Mouse (Mus musculus) gastrocnemius, adult 8-10 months (tissue): Measurements from ENCODE around the gene Rpap1. TPM values are rescaled to one million over a fixed set of nuclear protein-coding genes. Genes with fewer than 3 reads are reported as not detected.
A peak's percentile ranks its signal among the peaks of the same experiment; 100 is the strongest.

ENCODE experiments used
- DNase-seq, 2 experiments: peaks; one replicate each; pipeline ENCODE4 v3.0.0; 2022; ENCODE audit warnings: low spot score in 2 of 2
- total RNA-seq, 4 experiments: library from RNA; stranded (reverse); gene quantifications; 2 replicates each; pipeline ENCODE4 v1.2.4; 2022

Gene Rpap1
- total RNA-seq: 10 to 100 TPM; 14.2 to 17.0 (median 16.2) TPM

DNA sequence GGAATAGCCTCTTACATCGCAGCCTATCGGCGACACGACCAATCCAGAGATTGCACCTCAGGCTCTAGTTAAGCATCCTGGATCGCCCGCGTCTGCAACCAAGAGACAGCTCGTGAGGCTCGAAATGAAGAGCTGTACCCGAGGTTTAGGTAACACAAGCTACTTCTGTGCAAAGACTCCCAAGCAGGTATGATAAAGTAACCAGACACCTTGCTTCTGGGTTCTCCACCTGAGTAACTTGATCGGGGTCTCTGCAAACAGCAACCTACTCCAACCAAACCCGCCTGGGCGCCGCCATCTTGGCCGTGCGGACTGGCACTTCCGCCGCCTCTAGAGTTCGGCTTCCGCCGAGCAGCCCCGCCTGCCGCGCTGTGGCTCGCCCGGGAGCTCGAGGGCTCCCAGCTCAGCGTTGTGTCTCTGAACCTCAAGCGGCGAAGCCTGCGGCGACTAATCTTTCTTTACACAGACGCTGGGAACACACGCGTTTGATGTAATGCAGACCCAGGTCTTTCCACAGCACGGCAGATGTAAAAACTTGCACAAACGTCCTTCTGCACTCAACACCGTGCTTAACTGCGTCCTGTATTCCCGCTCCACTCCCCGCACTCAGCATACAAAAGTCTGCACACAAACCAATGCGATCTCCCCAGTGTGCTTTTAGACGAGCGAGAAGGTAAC is at the start of gene Rpap1:
Rpap1 (minus strand) TSS at position 332 of the 678 bp plus-strand sequence.
- DNase-seq: peak; percentile 42 to 58

DNA sequence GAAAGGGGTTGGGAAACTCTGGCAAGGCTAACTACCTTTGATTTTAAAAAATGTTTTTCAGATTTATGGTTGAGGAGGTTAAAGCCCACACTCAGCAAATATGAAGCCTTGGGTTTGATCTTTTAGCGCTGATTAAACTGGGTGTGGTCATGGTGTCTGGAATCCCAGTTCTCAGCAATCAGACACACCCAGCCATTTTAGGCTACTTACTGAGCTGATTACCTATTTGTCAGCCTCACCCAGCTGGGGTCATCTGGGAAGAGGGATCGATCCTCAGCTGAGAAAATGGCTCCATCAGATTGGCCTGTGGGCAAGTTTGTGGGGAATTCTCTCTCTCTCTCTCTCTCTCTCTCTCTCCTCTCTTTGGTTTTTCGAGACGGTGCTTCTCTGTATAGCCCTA is 46.9 kb upstream of the Rpap1 start:
- no peak for DNase-seq

DNA sequence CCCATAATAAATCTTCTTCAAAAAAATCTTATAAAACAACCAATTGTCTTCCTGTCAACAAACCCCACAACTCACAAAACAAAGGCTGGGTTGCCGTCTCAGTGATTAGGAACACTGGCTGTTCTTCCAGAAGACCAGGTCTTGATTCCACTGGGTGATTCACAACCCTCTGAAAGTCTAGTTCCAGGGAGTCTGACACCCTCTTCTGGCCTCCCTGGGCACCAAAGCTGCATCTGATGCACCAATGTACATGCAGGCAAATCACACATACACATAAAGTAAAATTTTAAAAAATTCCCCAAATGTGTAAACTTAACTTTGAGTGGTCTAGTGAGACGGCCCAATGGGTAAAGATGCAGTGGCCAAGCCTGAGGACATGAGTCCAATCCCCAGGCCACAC is 43.2 kb upstream of the Rpap1 start:
- DNase-seq: no peak

- no peak for DNase-seq
These were observed 33.8 kb upstream of the Rpap1 start for GRCm38 (mm10) chr2:119821136-119821535.

DNA sequence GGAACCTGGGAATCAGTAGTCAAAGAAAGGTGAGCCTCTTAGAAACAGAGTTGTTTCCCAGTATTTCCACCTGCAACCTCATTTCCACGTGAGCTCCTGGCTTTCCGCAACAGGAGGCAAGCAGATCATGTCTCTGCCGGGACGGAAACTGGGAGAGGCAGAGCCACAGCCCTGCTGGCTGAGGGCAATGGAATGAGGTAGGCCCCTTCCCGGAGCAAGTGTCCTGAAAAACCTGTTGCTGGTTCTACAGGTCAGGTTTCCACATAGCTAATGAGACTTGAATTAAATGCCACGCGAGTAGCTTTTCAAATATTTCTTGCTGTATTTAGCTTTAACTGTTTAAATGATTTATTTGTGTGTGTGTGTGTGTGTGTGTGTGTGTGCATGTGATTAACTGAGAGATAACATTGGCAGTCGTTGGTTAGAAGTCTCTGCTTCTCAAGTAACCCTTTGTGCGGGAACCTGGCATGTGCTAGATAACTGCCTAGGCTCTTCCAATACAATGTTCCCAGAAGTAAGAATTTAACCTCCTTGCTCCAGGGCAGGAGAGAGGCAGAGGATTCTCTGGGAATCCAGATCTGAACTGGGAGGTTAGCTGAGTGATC is 31.4 kb upstream of the Rpap1 start:
- no peak for DNase-seq

GRCm38 (mm10) chr2:119817047-119817446 is 29.7 kb upstream of the Rpap1 start:
- DNase-seq: no peak

DNA sequence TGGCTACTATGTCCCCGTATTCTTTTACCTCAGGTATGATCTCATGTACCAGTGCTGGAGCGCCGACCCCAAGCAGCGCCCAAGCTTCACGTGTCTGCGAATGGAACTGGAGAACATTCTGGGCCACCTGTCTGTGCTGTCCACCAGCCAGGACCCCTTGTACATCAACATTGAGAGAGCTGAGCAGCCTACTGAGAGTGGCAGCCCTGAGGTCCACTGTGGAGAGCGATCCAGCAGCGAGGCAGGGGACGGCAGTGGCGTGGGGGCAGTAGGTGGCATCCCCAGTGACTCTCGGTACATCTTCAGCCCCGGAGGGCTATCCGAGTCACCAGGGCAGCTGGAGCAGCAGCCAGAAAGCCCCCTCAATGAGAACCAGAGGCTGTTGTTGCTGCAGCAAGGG is 29.3 kb upstream of the Rpap1 start:
- no peak for DNase-seq

- peak in 1 of 2 experiments; percentile 15 for DNase-seq
These were observed 27.1 kb upstream of the Rpap1 start for GRCm38 (mm10) chr2:119814376-119814933.

DNA sequence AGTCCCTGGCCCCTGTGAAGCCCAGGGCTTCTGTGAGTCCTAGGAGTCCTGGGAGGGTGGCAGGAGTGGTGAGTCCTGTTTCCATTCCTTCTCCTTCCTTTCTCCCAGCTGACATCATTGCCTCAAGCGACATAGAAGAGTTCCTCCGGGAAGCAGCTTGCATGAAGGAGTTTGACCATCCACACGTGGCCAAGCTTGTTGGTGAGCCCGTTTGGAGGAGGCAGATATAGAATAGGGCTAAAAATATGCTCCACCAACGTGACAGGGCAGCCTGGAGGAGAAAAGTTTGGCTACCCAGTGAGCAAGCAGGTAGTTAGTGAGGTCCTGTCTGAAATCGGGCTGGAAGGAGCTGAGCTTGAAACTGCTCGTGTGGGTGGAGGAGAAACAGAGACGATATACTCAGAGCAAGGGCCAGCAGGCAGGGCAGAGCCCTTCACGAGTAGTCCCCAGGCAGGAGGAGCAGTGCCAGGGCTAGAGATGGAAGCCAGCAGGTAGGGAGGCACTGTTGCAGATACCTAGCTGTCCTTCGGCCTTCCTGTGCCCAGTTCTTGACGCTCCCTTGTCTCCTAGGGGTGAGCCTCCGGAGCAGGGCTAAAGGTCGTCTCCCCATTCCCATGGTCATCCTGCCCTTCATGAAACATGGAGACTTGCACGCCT is 24.3 kb upstream of the Rpap1 start:
- no peak for DNase-seq

DNA sequence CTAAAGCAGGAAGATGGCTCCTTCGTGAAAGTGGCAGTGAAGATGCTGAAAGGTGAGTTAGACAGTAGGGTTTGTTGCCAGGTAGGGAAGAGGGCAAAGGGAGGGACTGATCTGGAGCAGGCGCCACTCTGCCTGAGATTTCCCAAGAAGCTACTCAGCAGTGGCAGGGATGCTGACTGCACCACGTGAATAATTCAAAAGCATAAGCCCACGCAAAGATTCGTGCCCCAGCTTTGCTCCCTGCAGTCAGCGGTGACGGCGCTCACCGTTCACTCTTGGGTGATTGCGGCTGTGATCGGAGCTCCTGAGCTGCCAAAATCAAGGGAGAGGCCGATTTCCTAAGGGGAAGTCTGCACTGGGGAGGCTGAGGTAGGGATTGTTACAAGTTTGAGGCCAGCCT is 23.6 kb upstream of the Rpap1 start:
- DNase-seq: no peak

GRCm38 (mm10) chr2:119808881-119809280 is 21.5 kb upstream of the Rpap1 start:
- no peak for DNase-seq

GRCm38 (mm10) chr2:119808438-119808837 is 21.1 kb upstream of the Rpap1 start:
- DNase-seq: no peak

- no peak for DNase-seq
These were observed 18.2 kb upstream of the Rpap1 start for GRCm38 (mm10) chr2:119805536-119805935.

GRCm38 (mm10) chr2:119804776-119805175 is 17.4 kb upstream of the Rpap1 start:
- DNase-seq: no peak

DNA sequence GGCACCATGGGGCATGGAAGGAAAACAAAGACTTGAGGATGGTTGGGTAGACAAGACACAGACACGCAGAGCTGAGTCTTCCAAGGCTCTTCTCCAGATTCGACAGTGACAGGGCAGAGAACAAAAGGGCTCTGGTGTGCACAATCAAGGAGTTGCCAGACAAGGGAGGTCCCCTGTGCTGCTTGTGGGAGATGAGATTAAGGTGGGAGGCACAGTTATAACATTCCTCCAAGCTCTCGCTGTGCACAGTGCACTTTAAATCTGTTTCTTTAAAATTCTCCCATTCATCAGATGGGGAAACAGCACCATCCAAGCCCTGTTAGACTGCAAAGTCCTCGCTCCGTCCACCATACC is 16.9 kb upstream of the Rpap1 start:
- DNase-seq: no peak

GRCm38 (mm10) chr2:119803618-119804274 is 16.4 kb upstream of the Rpap1 start:
- DNase-seq: no peak

DNA sequence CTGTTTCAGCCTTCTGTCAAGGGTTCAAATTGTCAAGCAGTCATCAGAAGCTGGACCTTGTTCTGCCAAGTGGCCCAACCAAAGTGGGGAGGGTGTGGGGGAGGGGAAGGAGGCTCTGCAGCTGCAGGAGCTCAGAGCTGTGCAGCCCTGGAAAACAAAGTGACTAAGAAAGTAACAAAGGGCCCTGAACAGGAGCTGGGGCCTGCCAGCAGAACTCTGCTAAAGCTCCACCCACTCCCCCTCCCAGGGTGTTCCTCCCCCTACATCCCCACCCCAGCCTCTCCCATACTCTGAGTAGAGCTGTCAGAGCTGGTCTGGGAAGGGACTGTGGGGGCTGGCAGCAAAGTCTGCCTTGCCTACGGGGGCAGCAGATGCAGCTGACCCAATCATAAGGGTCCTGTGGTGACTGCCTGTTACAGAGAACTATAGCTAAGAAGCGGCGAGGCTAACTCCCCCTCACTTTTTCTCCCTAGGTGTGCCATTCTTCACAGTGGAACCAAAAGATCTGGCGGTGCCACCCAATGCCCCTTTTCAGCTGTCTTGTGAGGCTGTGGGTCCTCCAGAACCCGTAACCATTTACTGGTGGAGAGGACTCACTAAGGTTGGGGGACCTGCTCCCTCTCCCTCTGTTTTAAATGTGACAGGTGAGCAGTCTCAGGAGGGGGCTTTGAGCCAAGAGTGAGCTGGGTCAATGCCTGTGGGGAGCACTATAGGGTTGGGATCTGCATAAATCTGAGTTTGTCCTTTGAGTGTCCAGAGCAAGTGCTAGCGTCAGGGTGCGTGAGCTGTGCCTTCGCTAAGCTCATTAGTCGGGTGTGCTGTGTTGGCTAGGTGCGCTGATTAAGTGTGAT is 15.7 kb upstream of the Rpap1 start:
- no peak for DNase-seq

- DNase-seq: no peak
These were observed 13.8 kb upstream of the Rpap1 start for GRCm38 (mm10) chr2:119800876-119801846.

- DNase-seq: no peak
These were observed 12.7 kb upstream of the Rpap1 start for GRCm38 (mm10) chr2:119799961-119800550.
